Mouse (Mus musculus) heart, postnatal 0 days (tissue): Measurements from ENCODE around the gene Dusp13. TPM values are rescaled to one million over a fixed set of nuclear protein-coding genes. Genes with fewer than 3 reads are reported as not detected.

Source experiments
- ATAC-seq: fragments of 200-750 bp; cut with Nextera tagmentation; 2 replicates; pipeline ENCODE4 v1.8.0; 2017; ENCODE audit warnings: low read depth, moderate number of reproducible peaks, moderate library complexity; ENCODE audit not compliant: insufficient read depth
- DNase-seq: peaks from one replicate; pipeline ENCODE4 v3.0.0-alpha.2; 2016; ENCODE audit warnings: low spot score
- H3K27ac ChIP-seq: fragments of 300-500 bp; sonication (generic); 2 replicates; pipeline ENCODE4 v1.5.1; 2014; ENCODE audit warnings: low read depth, mild to moderate bottlenecking
- H3K27me3 ChIP-seq: fragments of 300-500 bp; sonication (generic); 2 replicates; pipeline ENCODE4 v1.6.1; 2014; ENCODE audit warnings: low read length, mixed read lengths; ENCODE audit not compliant: control insufficient read depth, insufficient read depth
- H3K36me3 ChIP-seq: fragments of 300-500 bp; sonication (generic); replicated peaks from 2 replicates; pipeline ENCODE4 v1.6.1; 2014; ENCODE audit warnings: low read length, mixed read lengths; ENCODE audit not compliant: control insufficient read depth, insufficient read depth
- H3K4me1 ChIP-seq: fragments of 300-500 bp; sonication (generic); 2 replicates; pipeline ENCODE4 v1.6.1; 2014; ENCODE audit warnings: antibody characterized with exemption; ENCODE audit not compliant: control insufficient read depth, insufficient read depth
- H3K4me2 ChIP-seq: fragments of 300-500 bp; sonication (generic); 2 replicates; pipeline ENCODE4 v1.6.1; 2014; ENCODE audit warnings: low read depth, mild to moderate bottlenecking, low read length, moderate library complexity
- H3K4me3 ChIP-seq: fragments of 300-500 bp; sonication (generic); 2 replicates; pipeline ENCODE4 v1.5.1; 2014; ENCODE audit warnings: low read depth, low read length
- H3K9ac ChIP-seq: fragments of 300-500 bp; sonication (generic); replicated peaks from 2 replicates; pipeline ENCODE4 v1.6.1; 2014; ENCODE audit warnings: low read depth, low read length, mixed read lengths
- H3K9me3 ChIP-seq: fragments of 300-500 bp; sonication (generic); replicated peaks from 2 replicates; pipeline ENCODE4 v1.6.1; 2016; ENCODE audit warnings: low read length; ENCODE audit not compliant: control insufficient read depth
- CTCF ChIP-seq: IDR thresholded peaks from 2 replicates; pipeline ENCODE4 v1.5.1; 2016; ENCODE audit warnings: antibody characterized with exemption, control low read depth, low read depth
- EP300 ChIP-seq: IDR thresholded peaks from 2 replicates; pipeline ENCODE4 v1.6.1; 2016; ENCODE audit warnings: antibody characterized with exemption, low read depth
- WGBS: fragments of 180-500 bp; shearing (Covaris S2); extraction: QIAGEN DNeasy Blood & Tissue Kit; methylation state at CpG from one replicate; pipeline ENCODE4 v1.1.7; 2014; 5-methylcytosine and 5-hydroxymethylcytosine counted together
- polyA plus RNA-seq: library from polyadenylated mRNA; unstranded; fragments of >200 nt; fragmentation: Nextera tagmentation; extraction: Ambion mirVana; gene quantifications from 2 replicates; pipeline ENCODE4 v1.2.1, GENCODE M21; 2015
- total RNA-seq: library from RNA; depleted of rRNA; stranded (reverse); fragments of >200 nt; gene quantifications from 2 replicates; pipeline ENCODE4 v1.2.3, GENCODE M21; 2014; ENCODE audit warnings: low replicate concordance

The Dusp13 gene
- total and polyA plus RNA-seq, 2 experiments from 2014 or later = not detected

DNA sequence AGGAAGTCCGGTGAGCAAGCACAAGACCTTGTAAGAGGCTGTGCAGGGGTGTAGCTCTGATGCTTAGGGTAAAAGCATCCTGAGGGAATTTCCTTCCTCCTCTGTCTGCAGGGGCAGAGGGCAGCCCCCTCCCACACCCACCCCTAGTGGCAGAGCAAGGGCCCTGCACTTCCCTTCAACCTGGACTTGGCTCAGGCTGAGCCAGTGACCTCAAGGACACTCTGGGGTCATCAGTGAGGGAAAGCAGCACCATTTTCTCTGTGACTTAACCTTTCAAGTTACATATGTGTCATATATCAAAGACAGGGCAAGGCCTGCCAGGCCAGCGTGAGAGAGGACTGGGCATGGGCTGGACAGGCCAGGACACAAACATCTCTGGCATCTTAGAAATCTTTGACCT is 41.4 kb downstream of the Dusp13 start:
- TF ChIP-seq EP300 (no peak), CTCF (peak; percentile 25)
- peak; percentile 59 for ATAC-seq
- H3K4me1 ChIP-seq = peaks cover 19% of the 10 kb centered on the region
- no peaks in the 10 kb centered on the region for H3K27me3 ChIP-seq
- H3K27ac ChIP-seq = peak overlapping the region; percentile 14; the same call in 1 of the 2 replicates
- H3K9me3 ChIP-seq = no peaks in the 10 kb centered on the region
- peak; percentile 47 for DNase-seq
- no peak overlapping the region for H3K4me2 ChIP-seq
- H3K4me3 ChIP-seq = no peak overlapping the region
- H3K36me3 ChIP-seq = no peaks in the 10 kb centered on the region
- H3K9ac ChIP-seq = no peak overlapping the region
- WGBS = 59% methylated on average over 2 of the region's 2 CpGs

DNA sequence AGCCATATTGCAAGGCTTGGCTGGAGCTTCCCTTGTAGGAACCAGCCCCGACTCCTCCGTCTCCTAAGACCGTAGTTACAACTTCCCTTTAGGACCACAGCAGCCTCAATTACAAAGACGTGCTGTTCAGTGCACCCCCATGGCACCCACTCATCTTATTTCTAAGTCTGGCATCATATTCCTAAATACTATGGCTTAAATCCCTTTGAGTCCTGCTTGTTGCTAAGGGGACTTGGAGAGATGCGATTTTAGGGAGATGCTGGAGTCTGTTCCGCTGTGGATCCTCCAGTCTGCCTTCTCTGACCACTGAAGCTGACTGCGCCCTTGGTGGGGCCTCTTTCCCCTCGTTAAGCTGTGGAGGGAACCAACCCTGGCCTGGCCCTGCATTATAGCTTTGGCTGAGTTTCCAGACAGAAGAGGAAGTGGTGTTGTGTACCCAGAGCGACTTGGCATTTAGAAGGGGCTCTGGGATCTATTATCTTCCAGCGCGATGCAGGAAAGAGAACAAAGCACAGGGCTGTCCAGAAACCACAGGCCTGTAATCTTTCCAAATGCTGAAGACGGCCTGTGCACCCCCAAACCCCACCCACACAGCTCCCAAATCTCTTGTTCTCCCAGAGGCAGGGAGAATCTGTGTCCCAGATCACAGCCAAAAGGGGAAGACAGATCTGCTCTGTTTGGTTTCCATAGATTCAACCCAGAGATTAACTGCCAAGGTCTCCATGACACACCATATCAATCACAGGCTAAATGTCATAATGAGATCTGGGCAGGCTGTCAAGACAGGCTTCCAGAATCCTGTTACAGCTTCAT is 44.0 kb downstream of the Dusp13 start:
- DNase-seq = no peak
- Histone ChIP-seq H3K27me3 (no peaks in the 10 kb centered on the region), H3K4me2 (no peak overlapping the region), H3K27ac (peak overlapping the region; percentile 68), H3K36me3 (no peaks in the 10 kb centered on the region), H3K4me1 (peaks cover 29% of the 10 kb centered on the region), H3K4me3 (no peak overlapping the region), H3K9me3 (no peaks in the 10 kb centered on the region), H3K9ac (no peak overlapping the region)
- TF ChIP-seq CTCF = no peak
- no peak for TF ChIP-seq EP300
- WGBS = 47% methylated on average over 12 of the region's 12 CpGs
- ATAC-seq = peak; percentile 46

DNA sequence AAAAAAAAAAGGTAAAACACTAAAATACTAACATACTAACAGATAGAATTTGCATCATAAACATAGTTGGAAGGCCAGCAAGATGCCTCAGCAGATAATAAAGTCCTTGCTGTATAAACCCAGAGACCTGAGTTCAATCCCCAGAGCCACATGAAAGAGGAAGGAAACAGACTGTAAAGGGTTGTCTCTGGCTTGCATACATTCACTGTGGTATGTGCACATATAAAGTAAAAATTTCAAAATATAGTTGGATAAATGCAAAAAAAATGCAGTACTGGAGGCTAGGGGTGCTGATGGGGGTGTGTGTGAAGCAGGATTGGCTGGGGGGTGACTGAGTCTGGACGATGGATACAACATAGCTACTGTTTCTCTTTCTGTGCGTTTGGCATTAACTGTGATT is 45.5 kb downstream of the Dusp13 start:
- H3K4me1 ChIP-seq = peaks cover 26% of the 10 kb centered on the region
- no peaks in the 10 kb centered on the region for H3K27me3 ChIP-seq

DNA sequence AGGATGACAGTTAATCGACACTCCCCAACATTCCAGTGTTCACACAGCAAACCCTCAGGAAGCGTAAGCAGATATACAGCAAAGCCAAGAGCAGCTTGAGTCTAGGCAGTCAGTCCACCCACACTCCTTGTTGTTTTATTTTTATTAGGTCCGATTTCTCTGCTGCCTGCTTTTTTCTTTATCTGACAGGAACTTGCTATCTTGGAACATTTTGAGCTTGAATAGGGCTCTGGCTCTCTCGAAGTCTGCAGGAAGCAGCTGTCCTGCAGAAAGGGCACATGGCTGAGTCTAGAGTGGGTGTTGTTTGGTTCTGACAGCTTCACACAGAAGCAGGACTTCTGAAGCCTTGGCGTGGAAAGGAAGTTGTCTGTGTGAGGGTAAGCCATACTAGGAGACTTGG is 47.7 kb downstream of the Dusp13 start:
- DNase-seq (peak; percentile 81), ATAC-seq (peak; percentile 78)
- no peak overlapping the region for H3K9ac ChIP-seq
- H3K4me3 ChIP-seq = no peak overlapping the region
- no peaks in the 10 kb centered on the region for H3K36me3 ChIP-seq
- H3K4me2 ChIP-seq = no peak overlapping the region
- peak overlapping the region; percentile 50; the same call in 1 of the 2 replicates for H3K27ac ChIP-seq
- no peaks in the 10 kb centered on the region for H3K27me3 ChIP-seq
- WGBS = 16% methylated on average over 5 of the region's 5 CpGs
- TF ChIP-seq EP300 = peak; percentile 82; the same call in 1 of the 2 replicates
- TF ChIP-seq CTCF = no peak
- no peaks in the 10 kb centered on the region for H3K9me3 ChIP-seq
- peaks cover 21% of the 10 kb centered on the region for H3K4me1 ChIP-seq

More for the DNA sequence above, 45.5 kb downstream of the Dusp13 start:
- no peak overlapping the region for H3K9ac ChIP-seq
- no peak overlapping the region for H3K4me3 ChIP-seq
- ATAC-seq (no peak), DNase-seq (no peak)
- TF ChIP-seq CTCF (no peak), EP300 (no peak)
- 89% methylated on average over 2 of the region's 2 CpGs for WGBS
- H3K9me3 ChIP-seq = no peaks in the 10 kb centered on the region
- no peak overlapping the region for H3K27ac ChIP-seq
- H3K36me3 ChIP-seq = no peaks in the 10 kb centered on the region
- no peak overlapping the region for H3K4me2 ChIP-seq

DNA sequence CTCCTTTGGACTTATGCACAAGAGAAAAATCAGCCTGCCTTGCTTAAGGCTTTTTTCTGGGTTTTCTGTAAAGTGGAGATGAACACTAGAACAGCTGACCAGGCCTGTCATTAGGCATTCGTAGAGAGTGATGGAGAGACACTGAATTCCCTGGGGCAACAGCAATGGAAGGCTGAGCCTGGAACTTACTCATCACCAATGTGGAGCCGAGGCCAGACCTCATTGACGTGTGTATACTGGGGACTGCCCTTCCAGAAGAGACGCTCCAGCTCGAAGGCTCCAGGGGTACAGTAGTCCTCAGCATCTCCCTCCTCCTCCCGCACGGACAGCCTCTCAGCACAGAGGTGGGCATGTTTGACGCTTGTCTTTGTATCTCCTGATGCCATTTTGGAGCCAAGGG is 48.3 kb downstream of the Dusp13 start:
- Histone ChIP-seq H3K27me3 (no peaks in the 10 kb centered on the region), H3K4me2 (no peak overlapping the region), H3K27ac (peak overlapping the region; percentile 50), H3K4me1 (peaks cover 21% of the 10 kb centered on the region), H3K9ac (no peak overlapping the region), H3K36me3 (no peaks in the 10 kb centered on the region), H3K9me3 (no peaks in the 10 kb centered on the region), H3K4me3 (no peak overlapping the region)
- 74% methylated on average over 8 of the region's 8 CpGs for WGBS
- ATAC-seq = no peak
- no peak for DNase-seq
- TF ChIP-seq CTCF = no peak
- TF ChIP-seq EP300 = no peak
